Mouse (Mus musculus) heart, embryonic 15.5 days (tissue): ENCODE measurements around the gene Ppp3ca. TPM values are rescaled to one million over a fixed set of nuclear protein-coding genes. Genes with fewer than 3 reads are reported as not detected.
A peak's percentile ranks its signal among the peaks of the same experiment; 100 is the strongest.

Experiments used
- ATAC-seq: fragments of 200-750 bp; cut with Nextera tagmentation; replicated peaks from 2 replicates; pipeline ENCODE4 v1.8.0; 2017; ENCODE audit warnings: low read depth, moderate TSS enrichment; ENCODE audit not compliant: insufficient number of reproducible peaks, insufficient read depth, low FRiP score
- H3K27ac ChIP-seq: fragments of 300-500 bp; sonication (generic); 2 replicates; pipeline ENCODE4 v1.5.1; 2015; ENCODE audit warnings: mild to moderate bottlenecking, inconsistent platforms
- H3K27me3 ChIP-seq: fragments of 300-500 bp; sonication (generic); 2 replicates; pipeline ENCODE4 v1.6.1; 2015; ENCODE audit warnings: inconsistent platforms
- H3K36me3 ChIP-seq: fragments of 300-500 bp; sonication (generic); 2 replicates; pipeline ENCODE4 v1.6.1; 2015; ENCODE audit warnings: mild to moderate bottlenecking, inconsistent platforms
- H3K4me1 ChIP-seq: fragments of 300-500 bp; sonication (generic); replicated peaks from 2 replicates; pipeline ENCODE4 v1.6.1; 2015; ENCODE audit warnings: inconsistent platforms
- H3K4me2 ChIP-seq: fragments of 300-500 bp; sonication (generic); 2 replicates; pipeline ENCODE4 v1.6.1; 2015; ENCODE audit warnings: inconsistent platforms, mild to moderate bottlenecking, moderate library complexity
- H3K4me3 ChIP-seq: fragments of 300-500 bp; sonication (generic); 2 replicates; pipeline ENCODE4 v1.5.1; 2015; ENCODE audit warnings: mild to moderate bottlenecking, inconsistent platforms
- H3K9ac ChIP-seq: fragments of 300-500 bp; sonication (generic); 2 replicates; pipeline ENCODE4 v1.6.1; 2015; ENCODE audit warnings: mild to moderate bottlenecking, inconsistent platforms
- H3K9me3 ChIP-seq: fragments of 300-500 bp; sonication (generic); replicated peaks from 2 replicates; pipeline ENCODE4 v1.6.1; 2016; ENCODE audit warnings: inconsistent platforms
- WGBS: fragments of 180-500 bp; shearing (Covaris S2); methylation state at CpG from one replicate; pipeline ENCODE4 v1.1.7; 2015; ENCODE audit warnings: mixed read lengths; 5-methylcytosine and 5-hydroxymethylcytosine counted together
- polyA plus RNA-seq: library from polyadenylated mRNA; unstranded; fragments of >200 nt; fragmentation: Nextera tagmentation; extraction: Ambion mirVana; gene quantifications from 2 replicates; pipeline ENCODE4 v1.2.1, GENCODE M21; 2015

Ppp3ca gene
- polyA plus RNA-seq, 1 experiment from 2014 or later: 47.6 TPM

GRCm38 (mm10) chr3:136865176-136865859, 195.4 kb downstream of the Ppp3ca start:
- Histone ChIP-seq H3K27ac (no peak overlapping the region), H3K4me1 (no peaks in the 10 kb centered on the region), H3K4me2 (no peak overlapping the region), H3K36me3 (no peaks in the 10 kb centered on the region), H3K27me3 (no peaks in the 10 kb centered on the region), H3K9ac (no peak overlapping the region), H3K4me3 (no peak overlapping the region), H3K9me3 (no peaks in the 10 kb centered on the region)
- no peak for ATAC-seq
- 79% methylated on average over 4 of the region's 4 CpGs for WGBS

- Histone ChIP-seq H3K27me3 (no peaks in the 10 kb centered on the region), H3K4me3 (no peak overlapping the region), H3K36me3 (no peaks in the 10 kb centered on the region), H3K4me2 (no peak overlapping the region), H3K9me3 (no peaks in the 10 kb centered on the region), H3K27ac (no peak overlapping the region), H3K9ac (no peak overlapping the region), H3K4me1 (peaks cover 2% of the 10 kb centered on the region)
- ATAC-seq: no peak
- 89% methylated on average over 3 of the region's 3 CpGs for WGBS
These were observed 196.2 kb downstream of the Ppp3ca start for GRCm38 (mm10) chr3:136866095-136866494.

GRCm38 (mm10) chr3:136866571-136866970, 196.6 kb downstream of the Ppp3ca start:
- H3K4me3 ChIP-seq: no peak overlapping the region
- peaks cover 7% of the 10 kb centered on the region for H3K4me1 ChIP-seq
- H3K36me3 ChIP-seq: no peaks in the 10 kb centered on the region
- ATAC-seq: no peak
- no peak overlapping the region for H3K4me2 ChIP-seq
- no peak overlapping the region for H3K27ac ChIP-seq
- no peaks in the 10 kb centered on the region for H3K27me3 ChIP-seq
- H3K9me3 ChIP-seq: no peaks in the 10 kb centered on the region
- no peak overlapping the region for H3K9ac ChIP-seq
- WGBS: 83% methylated on average over 3 of the region's 3 CpGs

GRCm38 (mm10) chr3:136867366-136867765, 197.4 kb downstream of the Ppp3ca start:
- no peak overlapping the region for H3K4me3 ChIP-seq
- H3K9me3 ChIP-seq: no peaks in the 10 kb centered on the region
- WGBS: 89% methylated on average over 2 of the region's 2 CpGs
- H3K27me3 ChIP-seq: no peaks in the 10 kb centered on the region
- no peak for ATAC-seq
- H3K4me1 ChIP-seq: peaks cover 15% of the 10 kb centered on the region
- H3K27ac ChIP-seq: no peak overlapping the region
- H3K36me3 ChIP-seq: no peaks in the 10 kb centered on the region
- H3K9ac ChIP-seq: no peak overlapping the region
- no peak overlapping the region for H3K4me2 ChIP-seq

- no peak overlapping the region for H3K4me3 ChIP-seq
- peak overlapping the region; percentile 25 for H3K27ac ChIP-seq
- WGBS: 57% methylated on average over 14 of the region's 14 CpGs
- H3K4me2 ChIP-seq: peak overlapping the region; percentile 24; the same call in 1 of the 2 replicates
- H3K4me1 ChIP-seq: peaks cover 18% of the 10 kb centered on the region
- no peak overlapping the region for H3K9ac ChIP-seq
- no peaks in the 10 kb centered on the region for H3K36me3 ChIP-seq
- no peaks in the 10 kb centered on the region for H3K27me3 ChIP-seq
- peak; percentile 50; the same call in 1 of the 2 replicates for ATAC-seq
- no peaks in the 10 kb centered on the region for H3K9me3 ChIP-seq
These were observed 202.0 kb downstream of the Ppp3ca start for GRCm38 (mm10) chr3:136871772-136872532.

- no peak overlapping the region for H3K4me2 ChIP-seq
- H3K9ac ChIP-seq: no peak overlapping the region
- no peak for ATAC-seq
- 65% methylated on average over 8 of the region's 8 CpGs for WGBS
- H3K4me3 ChIP-seq: no peak overlapping the region
- no peaks in the 10 kb centered on the region for H3K27me3 ChIP-seq
- 0 out of 2 replicates have a peak, but pooled peaks cover 2% of the 10 kb centered on the region for H3K36me3 ChIP-seq
- H3K4me1 ChIP-seq: peaks cover 18% of the 10 kb centered on the region
- H3K9me3 ChIP-seq: no peaks in the 10 kb centered on the region
- no peak overlapping the region for H3K27ac ChIP-seq
These were observed 202.7 kb downstream of the Ppp3ca start for GRCm38 (mm10) chr3:136872533-136873095.

- no peak overlapping the region for H3K4me2 ChIP-seq
- 83% methylated on average over 7 of the region's 7 CpGs for WGBS
- no peaks in the 10 kb centered on the region for H3K9me3 ChIP-seq
- H3K4me3 ChIP-seq: no peak overlapping the region
- no peak for ATAC-seq
- H3K27ac ChIP-seq: no peak overlapping the region
- no peak overlapping the region for H3K9ac ChIP-seq
- H3K27me3 ChIP-seq: no peaks in the 10 kb centered on the region
- 0 out of 2 replicates have a peak, but pooled peaks cover 5% of the 10 kb centered on the region for H3K36me3 ChIP-seq
- peaks cover 18% of the 10 kb centered on the region for H3K4me1 ChIP-seq
These were observed 204.0 kb downstream of the Ppp3ca start for GRCm38 (mm10) chr3:136873809-136874449.

GRCm38 (mm10) chr3:136874566-136874965, 204.6 kb downstream of the Ppp3ca start:
- H3K4me1 ChIP-seq: peaks cover 18% of the 10 kb centered on the region
- no peak overlapping the region for H3K9ac ChIP-seq
- 0 out of 2 replicates have a peak, but pooled peaks cover 5% of the 10 kb centered on the region for H3K36me3 ChIP-seq
- WGBS: 72% methylated on average over 5 of the region's 5 CpGs
- no peak overlapping the region for H3K4me3 ChIP-seq
- no peaks in the 10 kb centered on the region for H3K9me3 ChIP-seq
- ATAC-seq: no peak
- no peaks in the 10 kb centered on the region for H3K27me3 ChIP-seq
- no peak overlapping the region for H3K27ac ChIP-seq
- H3K4me2 ChIP-seq: no peak overlapping the region

GRCm38 (mm10) chr3:136887741-136888140, 217.8 kb downstream of the Ppp3ca start:
- no peaks in the 10 kb centered on the region for H3K9me3 ChIP-seq
- WGBS: 82% methylated on average over 9 of the region's 9 CpGs
- no peaks in the 10 kb centered on the region for H3K4me1 ChIP-seq
- no peak overlapping the region for H3K4me2 ChIP-seq
- no peaks in the 10 kb centered on the region for H3K27me3 ChIP-seq
- ATAC-seq: no peak
- H3K36me3 ChIP-seq: no peaks in the 10 kb centered on the region
- no peak overlapping the region for H3K9ac ChIP-seq
- H3K4me3 ChIP-seq: no peak overlapping the region
- no peak overlapping the region for H3K27ac ChIP-seq

- ATAC-seq: no peak
- Histone ChIP-seq H3K27me3 (no peaks in the 10 kb centered on the region), H3K9ac (no peak overlapping the region), H3K27ac (no peak overlapping the region), H3K36me3 (peaks cover 13% of the 10 kb centered on the region; the same call in 1 of the 2 replicates), H3K9me3 (no peaks in the 10 kb centered on the region), H3K4me1 (no peaks in the 10 kb centered on the region), H3K4me2 (no peak overlapping the region), H3K4me3 (no peak overlapping the region)
- 46% methylated on average over 3 of the region's 3 CpGs for WGBS
These were observed 222.2 kb downstream of the Ppp3ca start for GRCm38 (mm10) chr3:136892140-136892539.
